Mouse (Mus musculus) retina, postnatal 1 day (tissue): ENCODE measurements at regions not wholly inside any gene's neighbourhood (a gene's known extent, or its start where the extent isn't known, plus 50 kb on each side); places are given as distances from the start of the nearest gene placed in this dataset.

Experiments used
- DNase-seq: peaks from one replicate; pipeline ENCODE4 v3.0.0-alpha.2; 2012

DNA sequence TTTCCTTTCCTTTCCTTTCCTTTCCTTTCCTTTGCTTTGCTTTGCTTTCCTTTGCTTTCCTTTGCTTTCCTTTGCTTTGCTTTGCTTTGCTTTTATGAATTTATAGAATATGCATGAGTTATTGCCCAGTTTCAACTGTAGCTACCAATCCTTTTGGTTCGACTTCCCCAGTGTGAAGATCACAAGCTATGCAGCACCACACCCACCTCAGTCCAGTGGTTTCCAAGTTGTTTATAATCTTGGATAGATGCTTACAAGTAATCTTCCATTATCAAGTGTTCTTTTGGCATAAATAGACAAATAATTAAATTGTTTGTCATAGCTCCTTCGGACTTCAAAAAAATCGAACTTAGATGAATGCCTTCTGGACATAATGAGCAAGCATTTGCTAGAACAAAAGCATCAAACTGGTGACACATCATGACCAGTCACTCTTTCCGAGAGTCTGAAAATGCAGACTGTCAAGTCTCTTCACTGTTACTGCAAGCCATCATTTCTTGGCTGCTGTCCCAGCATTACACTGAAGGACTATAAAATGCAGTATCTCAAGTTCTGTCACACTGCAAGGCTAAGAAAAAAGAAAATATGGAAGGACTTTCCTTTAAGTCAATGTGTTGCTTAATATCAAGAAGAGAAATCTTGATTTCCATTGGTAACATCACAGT is 1169.1 kb downstream of the Zfp704 start:
- DNase-seq: peak; percentile 7
